Mouse (Mus musculus) heart, adult 2 months (tissue): ENCODE results near the gene Bpgm.

Experiments used
- EP300 ChIP-seq: fragments of 200-500 bp; IDR thresholded peaks from 2 replicates; pipeline ENCODE4 v1.6.1; 2011; ENCODE audit warnings: low read depth, low read length, control low read depth; ENCODE audit not compliant: insufficient read depth
- POLR2A ChIP-seq: fragments of 200-500 bp; IDR thresholded peaks from 2 replicates; pipeline ENCODE4 v1.6.1; 2011; ENCODE audit warnings: mild to moderate bottlenecking, low read depth, low read length, control low read depth; ENCODE audit not compliant: insufficient read depth

DNA sequence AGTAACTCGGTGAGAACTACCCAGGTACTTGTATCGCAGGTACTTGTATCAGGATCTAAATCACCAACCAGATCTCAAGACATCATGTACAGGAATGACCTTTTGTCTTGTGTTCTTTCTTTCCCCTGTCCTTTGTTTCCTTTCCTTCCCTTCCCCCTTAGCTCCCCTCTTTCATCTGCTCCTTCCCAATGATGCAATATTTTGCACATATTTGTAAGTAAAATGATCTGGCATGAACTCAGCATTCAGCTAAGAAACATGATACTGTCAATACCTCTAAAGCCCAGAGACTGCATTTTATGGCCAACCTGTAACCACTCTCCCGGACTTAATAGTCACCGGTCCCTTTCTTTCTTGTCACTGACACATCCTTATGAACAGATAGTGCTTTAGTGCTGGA lies 12.4 kb upstream of the Bpgm start:
- no peak for TF ChIP-seq POLR2A
- no peak for TF ChIP-seq EP300
